Mouse (Mus musculus) ES-E14 (cell line): ENCODE results near the gene Kcnh6. TPM values are rescaled to one million over a fixed set of nuclear protein-coding genes. Genes with fewer than 3 reads are reported as not detected.

ENCODE experiments used
- DNase-seq: peaks from one replicate; pipeline ENCODE4 v3.0.0-alpha.2; 2013; ENCODE audit warnings: low read depth, low spot score
- H3K27ac ChIP-seq: 2 replicates; pipeline ENCODE4 v1.5.1; 2012; ENCODE audit warnings: low read depth, mild to moderate bottlenecking, low read length, moderate library complexity, mixed read lengths; ENCODE audit not compliant: poor library complexity, insufficient read depth, severe bottlenecking
- H3K36me3 ChIP-seq: 2 replicates; pipeline ENCODE4 v1.6.1; 2012; ENCODE audit warnings: mild to moderate bottlenecking, low read length, moderate library complexity, mixed read lengths; ENCODE audit not compliant: control insufficient read depth, poor library complexity, insufficient read depth, severe bottlenecking
- H3K4me1 ChIP-seq, 2 experiments: fragments of 150-350 bp in 1 of 2; sonication (generic) in 1 of 2; 2 replicates each; pipeline ENCODE4 v1.6.1; 2012; ENCODE audit warnings: low read length in 2 of 2, mild to moderate bottlenecking in 1 of 2, mixed read lengths in 1 of 2; ENCODE audit not compliant: control insufficient read depth in 2 of 2, insufficient read depth in 2 of 2, poor library complexity in 1 of 2
- H3K4me3 ChIP-seq, 2 experiments: fragments of 150-350 bp in 1 of 2; sonication (generic) in 1 of 2; 2 replicates each; pipeline ENCODE4 v1.5.1; 2012; ENCODE audit warnings: low read length in 2 of 2, low read depth in 1 of 2, mild to moderate bottlenecking in 1 of 2, mixed read lengths in 1 of 2; ENCODE audit not compliant: insufficient read depth in 1 of 2, poor library complexity in 1 of 2, severe bottlenecking in 1 of 2
- H3K9ac ChIP-seq: 2 replicates; pipeline ENCODE4 v1.6.1; 2012; ENCODE audit warnings: low read depth, mild to moderate bottlenecking, low read length, mixed read lengths; ENCODE audit not compliant: poor library complexity, insufficient read depth, severe bottlenecking
- H3K9me3 ChIP-seq: fragments of 150-350 bp; sonication (generic); 2 replicates; pipeline ENCODE4 v1.6.1; 2012; ENCODE audit warnings: low read depth, mild to moderate bottlenecking, low read length; ENCODE audit not compliant: control insufficient read depth, insufficient read depth
- CHD2 ChIP-seq: IDR thresholded peaks from 2 replicates; pipeline ENCODE4 v1.6.1; 2014; ENCODE audit warnings: mild to moderate bottlenecking, low read depth, low read length, inconsistent platforms
- HCFC1 ChIP-seq: IDR thresholded peaks from 2 replicates; pipeline ENCODE4 v1.6.1; 2012; ENCODE audit warnings: low read length, inconsistent platforms, borderline replicate concordance; ENCODE audit not compliant: insufficient read depth
- MAFK ChIP-seq: IDR thresholded peaks from 2 replicates; pipeline ENCODE4 v1.6.1; 2014; ENCODE audit warnings: mild to moderate bottlenecking, low read depth, low read length, inconsistent platforms; ENCODE audit not compliant: insufficient read depth
- ZC3H11A ChIP-seq: IDR thresholded peaks from 2 replicates; pipeline ENCODE4 v1.6.1; 2012; ENCODE audit warnings: low read depth, mild to moderate bottlenecking, inconsistent platforms, low read length, borderline replicate concordance
- ZNF384 ChIP-seq: IDR thresholded peaks from 2 replicates; pipeline ENCODE4 v1.6.1; 2012; ENCODE audit warnings: low read depth, low read length, inconsistent platforms
- in situ Hi-C, 2 experiments: fragments of 600-800 bp; cut with MboI; formaldehyde crosslinking; loops; one replicate each; pipeline ENCODE4 v1.15.1; 2025; ENCODE audit warnings: low sequenced_read_pairs in 2 of 2, inconsistent platforms in 1 of 2; ENCODE audit not compliant: unreplicated experiment in 2 of 2
- total RNA-seq: library from RNA; depleted of rRNA; stranded (reverse); fragments of 300-350 nt; gene quantifications from 2 replicates; pipeline ENCODE4 v1.2.3, GENCODE M21; 2012

Gene Kcnh6
- total RNA-seq, 1 experiment, result 1.5 TPM

DNA sequence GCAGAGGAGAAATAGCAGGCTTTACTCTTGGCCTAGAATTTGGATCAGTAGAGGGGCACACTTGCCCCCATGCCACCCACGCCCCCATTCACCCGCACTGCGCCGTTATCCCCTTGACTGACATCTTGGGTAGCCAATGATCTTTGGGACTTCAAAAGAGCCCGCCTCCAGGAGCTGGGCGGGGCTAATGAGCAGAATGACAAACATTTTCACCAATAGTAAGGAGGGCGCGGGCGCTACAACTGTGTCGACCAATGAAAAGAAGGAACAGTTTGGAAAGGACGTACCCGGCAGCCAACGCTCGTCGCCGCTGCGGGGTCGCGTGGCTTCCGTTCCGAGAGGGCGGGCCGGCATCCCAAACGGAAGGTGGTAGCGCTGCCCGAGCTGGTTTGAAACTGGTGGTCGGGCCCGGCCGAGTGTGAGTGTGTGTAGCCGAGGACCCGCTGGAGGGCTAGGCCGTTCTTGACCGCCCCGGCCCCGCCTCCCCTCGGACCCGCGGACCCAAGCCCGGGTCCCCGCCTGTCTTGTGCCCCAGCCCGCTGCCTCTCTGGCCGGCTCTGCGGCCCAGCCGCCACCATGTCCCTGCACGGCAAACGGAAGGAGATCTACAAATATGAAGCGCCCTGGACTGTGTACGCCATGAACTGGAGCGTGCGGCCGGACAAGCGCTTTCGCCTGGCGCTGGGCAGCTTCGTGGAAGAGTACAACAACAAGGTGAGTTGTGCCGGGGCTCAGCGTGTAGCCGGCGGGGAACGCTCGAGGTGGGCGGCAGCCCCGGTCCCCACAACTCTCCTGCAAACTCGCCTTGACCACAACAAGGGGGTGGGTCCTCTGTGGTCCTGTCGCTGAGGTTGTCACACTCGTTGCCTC lies 28.9 kb downstream of the Kcnh6 start, which contains the start of gene Dcaf7:
TSS of gene Dcaf7 (plus strand) at position 325 of the 870 bp plus-strand sequence.
- peak; percentile 97 for DNase-seq
- H3K36me3 ChIP-seq, result no peaks in the 10 kb centered on the region; the same call in 1 of the 2 replicates
- no peak within 1 kb of the TSS for H3K27ac ChIP-seq
- H3K4me1 ChIP-seq, result peaks cover 0 to 2% of the 10 kb centered on the region in 2 experiments; a peak in 2 of 4 replicates
- peak within 1 kb of the TSS; percentile 89 for H3K9ac ChIP-seq
- TF ChIP-seq CHD2, result peak; percentile 92
- no peak for TF ChIP-seq HCFC1
- H3K9me3 ChIP-seq, result no peaks in the 10 kb centered on the region
- H3K4me3 ChIP-seq, result peak within 1 kb of the TSS; percentile 88 to 93
- in situ Hi-C loops, result no loop called here

DNA sequence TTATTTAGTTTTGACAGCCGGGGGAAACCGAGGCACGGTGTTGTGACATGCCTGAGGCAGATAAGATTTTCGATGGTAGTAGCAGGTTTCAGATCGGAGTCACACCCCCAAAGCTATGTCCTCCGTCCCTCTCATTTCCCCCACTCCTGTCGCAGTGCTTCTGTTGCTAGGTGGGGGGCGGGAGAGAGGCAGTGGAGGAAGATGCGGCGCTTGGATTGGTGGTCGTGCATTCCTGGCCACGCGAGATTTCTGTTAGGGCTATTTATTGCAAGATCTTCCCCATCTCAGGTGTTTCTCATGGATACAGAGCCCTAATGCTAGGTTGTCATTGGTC lies 29.5 kb downstream of the Kcnh6 start:
- Histone ChIP-seq H3K4me1 (peaks cover 0 to 2% of the 10 kb centered on the region in 2 experiments; a peak in 2 of 4 replicates), H3K9me3 (no peaks in the 10 kb centered on the region), H3K4me3 (peak overlapping the region; percentile 88 to 93), H3K9ac (peak overlapping the region; percentile 89), H3K27ac (no peak overlapping the region), H3K36me3 (no peaks in the 10 kb centered on the region; the same call in 1 of the 2 replicates)
- DNase-seq, result peak; percentile 75
- in situ Hi-C loops, result no loop called here
- no peak for TF ChIP-seq ZC3H11A
- TF ChIP-seq CHD2, result peak; percentile 92

DNA sequence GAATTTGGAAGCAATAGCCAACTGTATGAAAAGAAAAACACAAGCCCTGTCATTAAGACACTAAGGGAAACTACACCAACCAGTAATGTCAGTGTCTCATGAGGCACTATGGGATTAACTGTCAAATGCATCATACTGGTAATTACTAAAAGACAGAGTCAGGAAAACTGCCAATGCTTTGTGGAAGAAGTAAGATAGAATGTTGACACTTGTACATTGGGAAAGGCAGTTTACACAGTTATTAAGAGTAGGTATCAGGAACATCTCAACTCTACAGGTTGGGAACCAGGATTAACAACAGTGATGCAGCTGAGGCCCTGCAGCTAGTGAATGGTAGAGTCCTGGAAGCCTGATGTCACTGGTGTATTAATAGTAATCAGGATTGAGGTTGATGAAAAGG lies 36.4 kb downstream of the Kcnh6 start:
- Histone ChIP-seq H3K9ac (no peak overlapping the region), H3K9me3 (no peaks in the 10 kb centered on the region), H3K27ac (no peak overlapping the region), H3K36me3 (peaks cover 8% of the 10 kb centered on the region; the same call in 1 of the 2 replicates), H3K4me3 (no peak overlapping the region), H3K4me1 (peaks cover 2 to 5% of the 10 kb centered on the region in 2 experiments; a peak in 1 of 4 replicates)
- DNase-seq, result no peak
- in situ Hi-C loops, result no loop called here
- TF ChIP-seq ZC3H11A, result no peak
- TF ChIP-seq ZNF384, result no peak
- no peak for TF ChIP-seq HCFC1
- TF ChIP-seq MAFK, result no peak
- TF ChIP-seq CHD2, result no peak

DNA sequence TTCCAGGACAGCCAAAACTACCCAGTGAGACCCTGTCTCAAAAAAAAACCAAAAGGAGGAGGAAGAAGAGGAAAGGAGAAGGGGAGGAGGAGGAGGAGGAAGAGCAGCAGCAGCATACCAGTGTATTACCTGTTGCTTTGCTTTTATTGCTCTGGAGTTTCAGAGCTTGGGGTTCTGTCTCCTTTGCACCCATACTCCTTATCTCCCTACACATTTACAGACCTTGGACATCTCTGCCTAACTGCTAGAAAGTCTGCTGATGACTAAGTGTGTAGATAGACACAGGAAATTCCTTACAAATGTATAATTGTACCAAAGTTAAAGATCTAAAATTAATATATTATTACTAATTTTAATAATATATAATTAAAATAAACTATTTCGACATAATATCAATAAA lies 37.3 kb downstream of the Kcnh6 start:
- peaks cover 2 to 5% of the 10 kb centered on the region in 2 experiments; a peak in 1 of 4 replicates for H3K4me1 ChIP-seq
- no peak overlapping the region for H3K9ac ChIP-seq
- no peak for TF ChIP-seq CHD2
- no peak for TF ChIP-seq ZNF384
- TF ChIP-seq HCFC1, result no peak
- TF ChIP-seq MAFK, result no peak
- no peak for TF ChIP-seq ZC3H11A
- in situ Hi-C loops, result no loop called here
- no peaks in the 10 kb centered on the region for H3K9me3 ChIP-seq
- H3K27ac ChIP-seq, result no peak overlapping the region
- peaks cover 10% of the 10 kb centered on the region; the same call in 1 of the 2 replicates for H3K36me3 ChIP-seq
- no peak for DNase-seq
- H3K4me3 ChIP-seq, result no peak overlapping the region

DNA sequence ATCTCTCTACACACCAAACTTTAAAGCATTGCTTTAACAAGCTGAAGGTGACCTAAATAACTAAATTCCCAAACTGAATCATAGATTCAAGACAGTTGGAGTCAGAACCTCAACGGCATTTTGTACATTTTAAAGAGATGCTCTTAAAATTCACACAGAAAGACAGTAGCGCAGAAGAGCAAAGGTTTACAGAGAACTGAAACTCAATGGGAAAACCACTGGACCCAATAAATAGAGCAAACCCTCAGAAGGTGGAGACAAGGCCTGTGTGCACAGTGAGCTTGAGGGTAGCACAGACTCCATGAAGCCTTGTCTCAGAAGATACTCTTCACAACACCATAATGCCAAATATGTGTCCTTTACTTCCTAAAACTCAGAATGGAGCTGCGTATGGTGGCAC lies 37.9 kb downstream of the Kcnh6 start:
- peaks cover 11% of the 10 kb centered on the region; the same call in 1 of the 2 replicates for H3K36me3 ChIP-seq
- no peak for TF ChIP-seq MAFK
- no peak for TF ChIP-seq HCFC1
- no peak for TF ChIP-seq ZNF384
- TF ChIP-seq ZC3H11A, result no peak
- no peak for TF ChIP-seq CHD2

More for the DNA sequence above, 37.9 kb downstream of the Kcnh6 start:
- no peak for DNase-seq
- in situ Hi-C loops, result no loop called here
- peaks cover 2 to 5% of the 10 kb centered on the region in 2 experiments; a peak in 1 of 4 replicates for H3K4me1 ChIP-seq
- no peak overlapping the region for H3K27ac ChIP-seq
- no peaks in the 10 kb centered on the region for H3K9me3 ChIP-seq
- no peak overlapping the region for H3K4me3 ChIP-seq
- no peak overlapping the region for H3K9ac ChIP-seq
